Mouse (Mus musculus) lung, embryonic 14.5 days (tissue): ENCODE results near the gene Insyn1. TPM values are rescaled to one million over a fixed set of nuclear protein-coding genes. Genes with fewer than 3 reads are reported as not detected.

Source experiments
- ATAC-seq: fragments of 200-750 bp; cut with Nextera tagmentation; 2 replicates; pipeline ENCODE4 v1.8.0; 2017; ENCODE audit warnings: mild to moderate bottlenecking, moderate TSS enrichment, moderate library complexity; ENCODE audit not compliant: insufficient read depth
- DNase-seq: peaks from one replicate; pipeline ENCODE4 v3.0.0-alpha.2; 2015
- H3K27ac ChIP-seq: fragments of 300-500 bp; sonication (generic); 2 replicates; pipeline ENCODE4 v1.5.1; 2014; ENCODE audit warnings: low read depth, mild to moderate bottlenecking, moderate library complexity
- H3K27me3 ChIP-seq: fragments of 300-500 bp; sonication (generic); 2 replicates; pipeline ENCODE4 v1.6.1; 2014; ENCODE audit warnings: low read length, control low read depth; ENCODE audit not compliant: insufficient read depth
- H3K36me3 ChIP-seq: fragments of 300-500 bp; sonication (generic); 2 replicates; pipeline ENCODE4 v1.6.1; 2014; ENCODE audit warnings: control low read depth; ENCODE audit not compliant: insufficient read depth
- H3K4me1 ChIP-seq: fragments of 300-500 bp; sonication (generic); 2 replicates; pipeline ENCODE4 v1.6.1; 2014; ENCODE audit warnings: antibody characterized with exemption, control low read depth; ENCODE audit not compliant: insufficient read depth
- H3K4me2 ChIP-seq: fragments of 300-500 bp; sonication (generic); 2 replicates; pipeline ENCODE4 v1.6.1; 2014; ENCODE audit warnings: mild to moderate bottlenecking
- H3K4me3 ChIP-seq: fragments of 300-500 bp; sonication (generic); 2 replicates; pipeline ENCODE4 v1.5.1; 2014; ENCODE audit warnings: low read depth, low read length
- H3K9ac ChIP-seq: fragments of 300-500 bp; sonication (generic); 2 replicates; pipeline ENCODE4 v1.6.1; 2014
- H3K9me3 ChIP-seq: fragments of 300-500 bp; sonication (generic); 2 replicates; pipeline ENCODE4 v1.6.1; 2016; ENCODE audit warnings: low read depth, low read length, control low read depth
- CTCF ChIP-seq: IDR thresholded peaks from 2 replicates; pipeline ENCODE4 v1.5.1; 2016; ENCODE audit warnings: antibody characterized with exemption, low read depth
- WGBS: fragments of 180-500 bp; shearing (Covaris S2); extraction: QIAGEN DNeasy Blood & Tissue Kit; methylation state at CpG from one replicate; pipeline ENCODE4 v1.1.7; 2014; 5-methylcytosine and 5-hydroxymethylcytosine counted together
- polyA plus RNA-seq: library from polyadenylated mRNA; unstranded; fragments of >200 nt; fragmentation: Nextera tagmentation; extraction: Ambion mirVana; gene quantifications from 2 replicates; pipeline ENCODE4 v1.2.1, GENCODE M21; 2014

Gene Insyn1
- polyA plus RNA-seq, 1 experiment from 2014 or later, result 3.0 TPM

GRCm38 (mm10) chr9:58457481-58457955, 30.9 kb upstream of the Insyn1 start:
- no peak for DNase-seq
- Histone ChIP-seq H3K9ac (no peak overlapping the region), H3K9me3 (no peaks in the 10 kb centered on the region), H3K27me3 (no peaks in the 10 kb centered on the region), H3K4me2 (no peak overlapping the region), H3K36me3 (no peaks in the 10 kb centered on the region), H3K4me3 (no peak overlapping the region), H3K4me1 (no peaks in the 10 kb centered on the region), H3K27ac (no peak overlapping the region)
- no peak for ATAC-seq
- TF ChIP-seq CTCF, result no peak
- 64% methylated on average over 7 of the region's 7 CpGs for WGBS

GRCm38 (mm10) chr9:58458341-58458740, 30.1 kb upstream of the Insyn1 start:
- Histone ChIP-seq H3K9me3 (no peaks in the 10 kb centered on the region), H3K27ac (no peak overlapping the region), H3K9ac (no peak overlapping the region), H3K36me3 (no peaks in the 10 kb centered on the region), H3K27me3 (no peaks in the 10 kb centered on the region), H3K4me3 (no peak overlapping the region), H3K4me2 (no peak overlapping the region), H3K4me1 (no peaks in the 10 kb centered on the region)
- no peak for ATAC-seq
- 0 out of 2 replicates have a peak, but pooled peaks have one; percentile 10 for TF ChIP-seq CTCF
- peak; percentile 4 for DNase-seq
- 73% methylated on average over 3 of the region's 3 CpGs for WGBS

GRCm38 (mm10) chr9:58458856-58459553, 29.4 kb upstream of the Insyn1 start:
- Histone ChIP-seq H3K9me3 (no peaks in the 10 kb centered on the region), H3K27me3 (no peaks in the 10 kb centered on the region), H3K27ac (no peak overlapping the region), H3K9ac (no peak overlapping the region), H3K4me2 (no peak overlapping the region), H3K4me3 (no peak overlapping the region), H3K36me3 (no peaks in the 10 kb centered on the region), H3K4me1 (no peaks in the 10 kb centered on the region)
- TF ChIP-seq CTCF, result no peak
- WGBS, result 72% methylated on average over 6 of the region's 6 CpGs
- no peak for ATAC-seq
- DNase-seq, result no peak

- DNase-seq, result no peak
- no peak overlapping the region for H3K4me3 ChIP-seq
- no peak overlapping the region for H3K4me2 ChIP-seq
- no peak for TF ChIP-seq CTCF
- WGBS, result 62% methylated on average over 5 of the region's 5 CpGs
- no peaks in the 10 kb centered on the region for H3K27me3 ChIP-seq
- H3K36me3 ChIP-seq, result no peaks in the 10 kb centered on the region
- H3K9me3 ChIP-seq, result no peaks in the 10 kb centered on the region
- ATAC-seq, result no peak
- H3K9ac ChIP-seq, result no peak overlapping the region
- no peaks in the 10 kb centered on the region for H3K4me1 ChIP-seq
- H3K27ac ChIP-seq, result no peak overlapping the region
These were observed 20.9 kb upstream of the Insyn1 start for GRCm38 (mm10) chr9:58467345-58468025.

GRCm38 (mm10) chr9:58470466-58470865, 17.9 kb upstream of the Insyn1 start:
- ATAC-seq (no peak), DNase-seq (no peak)
- H3K27me3 ChIP-seq, result no peaks in the 10 kb centered on the region
- H3K9ac ChIP-seq, result no peak overlapping the region
- H3K4me2 ChIP-seq, result no peak overlapping the region
- TF ChIP-seq CTCF, result no peak
- WGBS, result 51% methylated on average over 6 of the region's 6 CpGs
- no peak overlapping the region for H3K4me3 ChIP-seq
- no peaks in the 10 kb centered on the region for H3K4me1 ChIP-seq
- no peaks in the 10 kb centered on the region for H3K9me3 ChIP-seq
- H3K36me3 ChIP-seq, result no peaks in the 10 kb centered on the region
- H3K27ac ChIP-seq, result no peak overlapping the region

- Histone ChIP-seq H3K9ac (no peak overlapping the region), H3K27me3 (no peaks in the 10 kb centered on the region), H3K36me3 (no peaks in the 10 kb centered on the region), H3K4me3 (no peak overlapping the region), H3K27ac (no peak overlapping the region), H3K4me2 (no peak overlapping the region), H3K4me1 (no peaks in the 10 kb centered on the region), H3K9me3 (no peaks in the 10 kb centered on the region)
- no peak for TF ChIP-seq CTCF
- WGBS, result 63% methylated on average over 8 of the region's 8 CpGs
- no peak for DNase-seq
- no peak for ATAC-seq
These were observed 15.1 kb upstream of the Insyn1 start for GRCm38 (mm10) chr9:58473211-58473815.

GRCm38 (mm10) chr9:58487076-58487475, 1.3 kb upstream of the Insyn1 start:
- ATAC-seq (no peak), DNase-seq (no peak)
- Histone ChIP-seq H3K4me3 (no peak overlapping the region), H3K27me3 (peaks cover 28% of the 10 kb centered on the region), H3K9ac (no peak overlapping the region), H3K9me3 (no peaks in the 10 kb centered on the region), H3K4me2 (peak overlapping the region; percentile 99; the same call in 1 of the 2 replicates), H3K36me3 (no peaks in the 10 kb centered on the region), H3K4me1 (peaks cover 4% of the 10 kb centered on the region; the same call in 1 of the 2 replicates), H3K27ac (no peak overlapping the region)
- no peak for TF ChIP-seq CTCF
- 21% methylated on average over 3 of the region's 3 CpGs for WGBS
